Mouse (Mus musculus): ENCODE measurements around the gene Ets1. TPM values are rescaled to one million over a fixed set of nuclear protein-coding genes. Genes with fewer than 3 reads are reported as not detected.

Gene Ets1
- total and polyA plus RNA-seq, 2 experiments from 2014 or later, result 12.3 to 21.2 TPM

DNA sequence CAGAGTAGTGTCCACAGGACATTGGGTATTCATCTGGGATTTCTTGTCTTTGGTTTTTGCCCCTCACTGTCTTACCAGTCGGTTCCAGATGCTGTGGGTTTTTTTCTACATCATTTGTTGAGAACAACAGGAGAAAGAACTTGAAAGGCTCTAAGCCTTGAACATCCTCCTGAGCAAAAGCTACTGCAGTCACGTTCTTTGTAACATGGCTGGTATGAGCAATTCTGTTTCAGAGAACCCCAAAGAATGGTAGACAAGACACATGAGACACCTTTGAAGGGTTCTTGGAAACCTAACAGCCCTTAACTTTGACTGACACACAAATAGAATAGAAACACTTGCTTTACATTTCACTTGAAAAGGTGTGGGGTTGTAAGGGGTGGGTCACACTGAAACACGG lies 86.9 kb downstream of the Ets1 start:
- WGBS, result 60% methylated on average over 3 of the region's 3 CpGs
- ATAC-seq (no peak), DNase-seq (no peak)
- no peak overlapping the region for H3K4me3 ChIP-seq (ENCODE audit: low read depth, low read length)
- H3K9ac ChIP-seq, result no peak overlapping the region
- no peak overlapping the region for H3K4me2 ChIP-seq (ENCODE audit: low read depth)
- H3K4me1 ChIP-seq (ENCODE audit: insufficient read depth), result no peaks in the 10 kb centered on the region
- no peaks in the 10 kb centered on the region for H3K27me3 ChIP-seq (ENCODE audit: insufficient read depth, low read length)
- TF ChIP-seq CTCF (IDR thresholded peaks at IDR 0.05; ENCODE audit: low read depth), result no peak
- no peak overlapping the region for H3K27ac ChIP-seq (ENCODE audit: low read depth, low read length)
- H3K36me3 ChIP-seq (ENCODE audit: insufficient read depth), result no peaks in the 10 kb centered on the region
- no peaks in the 10 kb centered on the region for H3K9me3 ChIP-seq (ENCODE audit: low read length)

DNA sequence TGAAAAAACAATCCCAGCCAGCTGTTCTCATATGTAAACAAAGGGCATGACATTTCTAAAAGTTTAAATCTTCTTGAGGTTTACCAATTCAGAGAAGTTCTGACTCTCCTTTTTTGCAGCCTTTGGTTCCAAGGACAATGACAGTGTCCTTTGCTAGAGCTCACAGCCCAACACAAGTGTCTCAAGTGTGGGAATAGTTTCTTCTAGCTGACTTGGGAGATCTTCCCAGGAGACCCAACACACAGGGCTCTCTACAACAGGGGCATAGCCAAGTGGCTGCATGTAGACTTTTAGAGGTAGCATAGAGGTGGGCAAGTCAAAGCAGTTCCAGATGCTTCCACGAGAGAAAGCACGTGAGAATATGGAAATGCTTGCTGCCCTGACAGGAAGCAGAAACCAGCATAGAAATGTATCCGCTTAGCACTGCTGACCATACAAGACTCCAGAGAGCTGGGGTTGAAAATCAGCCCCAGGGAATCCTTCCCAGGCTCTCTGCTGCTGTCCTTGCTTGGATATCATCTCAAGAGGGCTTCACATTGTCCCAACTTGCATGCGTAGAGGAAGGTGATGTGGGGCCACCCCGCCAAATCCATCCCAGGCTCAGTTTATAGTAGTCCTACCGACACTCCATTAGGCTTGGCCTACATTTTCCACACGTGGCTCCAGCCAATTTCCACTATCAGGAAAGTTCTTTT lies 88.3 kb downstream of the Ets1 start:
- no peak for ATAC-seq
- DNase-seq, result no peak

DNA sequence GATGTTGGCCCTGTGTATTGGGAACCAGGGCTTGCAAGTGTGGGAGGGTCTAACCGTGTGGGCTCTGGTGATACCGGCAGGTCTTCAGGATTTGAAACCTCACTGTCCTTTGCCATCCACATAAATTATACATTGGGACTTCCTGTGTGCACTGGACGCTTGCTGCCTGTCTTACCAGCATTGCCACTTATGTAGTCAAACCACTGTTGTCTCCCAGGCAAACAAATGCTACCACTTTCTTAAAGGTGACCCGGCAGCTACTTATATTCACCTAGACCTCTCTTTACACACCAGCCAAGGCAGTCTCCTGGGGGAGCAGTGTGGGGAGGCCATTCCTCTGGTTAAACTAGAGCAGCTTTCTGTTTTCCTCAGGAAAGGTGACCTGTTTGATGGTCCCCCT lies 89.9 kb downstream of the Ets1 start:
- Histone ChIP-seq H3K9me3 (ENCODE audit: low read length) (no peaks in the 10 kb centered on the region), H3K9ac (no peak overlapping the region), H3K36me3 (ENCODE audit: insufficient read depth) (no peaks in the 10 kb centered on the region), H3K27ac (ENCODE audit: low read depth, low read length) (no peak overlapping the region), H3K4me2 (ENCODE audit: low read depth) (no peak overlapping the region), H3K27me3 (ENCODE audit: insufficient read depth, low read length) (no peaks in the 10 kb centered on the region), H3K4me1 (ENCODE audit: insufficient read depth) (no peaks in the 10 kb centered on the region), H3K4me3 (ENCODE audit: low read depth, low read length) (no peak overlapping the region)
- no peak for TF ChIP-seq CTCF (IDR thresholded peaks at IDR 0.05; ENCODE audit: low read depth)
- no peak for DNase-seq
- no peak for ATAC-seq
- WGBS, result 92% methylated on average over 4 of the region's 4 CpGs

More for the DNA sequence above, 88.3 kb downstream of the Ets1 start:
- Histone ChIP-seq H3K36me3 (ENCODE audit: insufficient read depth) (no peaks in the 10 kb centered on the region), H3K9me3 (ENCODE audit: low read length) (no peaks in the 10 kb centered on the region), H3K27me3 (ENCODE audit: insufficient read depth, low read length) (no peaks in the 10 kb centered on the region), H3K4me3 (ENCODE audit: low read depth, low read length) (no peak overlapping the region), H3K4me1 (ENCODE audit: insufficient read depth) (no peaks in the 10 kb centered on the region), H3K4me2 (ENCODE audit: low read depth) (no peak overlapping the region), H3K27ac (ENCODE audit: low read depth, low read length) (no peak overlapping the region), H3K9ac (no peak overlapping the region)
- TF ChIP-seq CTCF (IDR thresholded peaks at IDR 0.05; ENCODE audit: low read depth), result no peak
- WGBS, result 82% methylated on average over 7 of the region's 7 CpGs

DNA sequence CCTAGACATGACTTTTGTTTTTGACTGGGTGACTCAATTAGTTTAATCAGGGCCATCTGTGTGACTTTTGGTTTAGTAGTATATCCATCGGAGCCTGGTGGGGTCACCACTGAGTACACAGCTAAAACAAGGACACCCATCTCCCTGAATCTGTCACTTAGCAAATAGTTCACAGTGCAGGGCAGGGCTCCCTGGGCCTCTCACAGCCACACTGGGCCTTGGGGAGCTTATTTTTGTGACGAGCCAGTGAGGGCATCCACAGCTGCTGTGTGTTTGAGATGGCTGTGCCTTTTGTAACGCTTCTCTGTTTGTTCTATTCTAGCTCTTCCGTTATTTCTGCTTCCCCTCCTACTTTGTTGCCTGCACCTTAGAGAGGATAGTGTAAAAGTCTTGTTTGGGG lies 90.6 kb downstream of the Ets1 start:
- no peak overlapping the region for H3K27ac ChIP-seq (ENCODE audit: low read depth, low read length)
- no peaks in the 10 kb centered on the region for H3K4me1 ChIP-seq (ENCODE audit: insufficient read depth)
- H3K9me3 ChIP-seq (ENCODE audit: low read length), result no peaks in the 10 kb centered on the region
- no peak for TF ChIP-seq CTCF (IDR thresholded peaks at IDR 0.05; ENCODE audit: low read depth)
- H3K27me3 ChIP-seq (ENCODE audit: insufficient read depth, low read length), result no peaks in the 10 kb centered on the region
- H3K9ac ChIP-seq, result no peak overlapping the region
- H3K4me3 ChIP-seq (ENCODE audit: low read depth, low read length), result no peak overlapping the region
- 80% methylated on average over 4 of the region's 4 CpGs for WGBS
- no peaks in the 10 kb centered on the region for H3K36me3 ChIP-seq (ENCODE audit: insufficient read depth)
- DNase-seq, result no peak
- H3K4me2 ChIP-seq (ENCODE audit: low read depth), result no peak overlapping the region
- ATAC-seq, result no peak

DNA sequence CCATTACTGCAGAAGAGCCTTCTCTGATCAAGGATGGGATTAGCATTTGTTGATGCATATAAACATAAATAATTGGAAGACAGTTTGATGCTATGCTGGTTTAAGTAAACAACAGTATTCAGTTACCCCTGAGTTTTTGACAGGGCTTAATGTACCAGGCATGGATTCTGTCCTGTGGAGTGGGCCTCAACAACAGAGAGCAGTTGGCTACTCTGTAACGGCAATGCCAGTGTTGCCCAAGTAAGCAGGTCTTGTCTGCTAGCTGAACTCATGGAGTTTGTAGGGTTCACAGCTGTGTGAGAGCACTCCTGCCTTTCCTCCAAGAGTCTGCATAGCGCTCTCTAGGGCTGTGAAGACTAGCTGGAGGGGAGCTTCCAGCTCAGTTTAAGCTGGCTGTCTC lies 91.0 kb downstream of the Ets1 start:
- Histone ChIP-seq H3K27me3 (ENCODE audit: insufficient read depth, low read length) (no peaks in the 10 kb centered on the region), H3K9me3 (ENCODE audit: low read length) (no peaks in the 10 kb centered on the region), H3K36me3 (ENCODE audit: insufficient read depth) (no peaks in the 10 kb centered on the region), H3K4me1 (ENCODE audit: insufficient read depth) (no peaks in the 10 kb centered on the region), H3K27ac (ENCODE audit: low read depth, low read length) (no peak overlapping the region), H3K4me2 (ENCODE audit: low read depth) (no peak overlapping the region), H3K9ac (no peak overlapping the region), H3K4me3 (ENCODE audit: low read depth, low read length) (no peak overlapping the region)
- DNase-seq (no peak), ATAC-seq (no peak)
- WGBS, result 94% methylated on average over 2 of the region's 2 CpGs
- no peak for TF ChIP-seq CTCF (IDR thresholded peaks at IDR 0.05; ENCODE audit: low read depth)

DNA sequence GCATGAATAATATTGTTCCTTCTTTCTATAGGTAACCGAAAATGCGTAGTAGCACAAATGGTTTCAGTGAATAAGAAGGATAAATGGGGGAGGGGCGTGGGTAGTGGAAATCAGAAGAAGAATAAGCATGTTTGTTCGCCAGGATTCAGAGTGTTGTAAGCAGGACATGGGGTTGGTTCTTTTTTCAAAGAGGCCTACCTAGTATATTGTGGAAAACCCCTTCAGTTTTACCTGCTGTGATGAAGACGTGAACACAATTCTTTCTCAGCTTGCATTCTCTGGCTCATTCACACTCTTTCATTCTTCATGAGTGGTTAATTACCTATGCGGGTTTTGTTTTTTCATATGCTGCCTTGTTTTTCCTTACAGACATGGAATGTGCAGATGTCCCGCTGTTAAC lies 92.3 kb downstream of the Ets1 start:
- no peak for TF ChIP-seq CTCF (IDR thresholded peaks at IDR 0.05; ENCODE audit: low read depth)
- 43% methylated on average over 7 of the region's 7 CpGs for WGBS

DNA sequence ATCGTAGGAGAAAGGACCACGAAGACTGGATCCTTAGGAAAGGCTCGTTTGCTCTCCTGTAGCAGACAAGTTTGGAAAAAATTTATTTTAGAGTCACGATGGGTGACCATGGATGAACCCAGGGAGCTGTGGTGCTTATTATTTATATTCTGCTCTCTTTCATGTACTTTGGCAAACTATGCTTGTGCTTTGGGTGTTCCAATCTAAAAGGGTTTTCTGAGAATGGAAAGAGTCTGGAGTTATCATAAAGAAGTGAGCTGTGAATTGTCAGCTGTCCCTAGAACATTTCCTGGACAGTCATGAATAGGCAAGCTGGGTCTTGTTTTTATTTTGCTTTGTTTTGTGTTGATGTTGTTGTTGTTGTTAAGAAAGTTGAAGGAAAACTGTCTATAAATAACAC lies 92.8 kb downstream of the Ets1 start:
- DNase-seq (no peak), ATAC-seq (no peak)
- 45% methylated on average over 4 of the region's 4 CpGs for WGBS
- Histone ChIP-seq H3K4me2 (ENCODE audit: low read depth) (no peak overlapping the region), H3K9me3 (ENCODE audit: low read length) (no peaks in the 10 kb centered on the region), H3K9ac (no peak overlapping the region), H3K27ac (ENCODE audit: low read depth, low read length) (no peak overlapping the region), H3K4me1 (ENCODE audit: insufficient read depth) (no peaks in the 10 kb centered on the region), H3K27me3 (ENCODE audit: insufficient read depth, low read length) (no peaks in the 10 kb centered on the region), H3K36me3 (ENCODE audit: insufficient read depth) (no peaks in the 10 kb centered on the region), H3K4me3 (ENCODE audit: low read depth, low read length) (no peak overlapping the region)
- TF ChIP-seq CTCF (IDR thresholded peaks at IDR 0.05; ENCODE audit: low read depth), result no peak

More for the DNA sequence above, 92.3 kb downstream of the Ets1 start:
- no peak overlapping the region for H3K4me2 ChIP-seq (ENCODE audit: low read depth)
- H3K27ac ChIP-seq (ENCODE audit: low read depth, low read length), result no peak overlapping the region
- no peaks in the 10 kb centered on the region for H3K27me3 ChIP-seq (ENCODE audit: insufficient read depth, low read length)
- H3K4me3 ChIP-seq (ENCODE audit: low read depth, low read length), result no peak overlapping the region
- H3K9me3 ChIP-seq (ENCODE audit: low read length), result no peaks in the 10 kb centered on the region
- no peak for DNase-seq
- H3K4me1 ChIP-seq (ENCODE audit: insufficient read depth), result no peaks in the 10 kb centered on the region
- no peaks in the 10 kb centered on the region for H3K36me3 ChIP-seq (ENCODE audit: insufficient read depth)
- no peak overlapping the region for H3K9ac ChIP-seq
- no peak for ATAC-seq

All from forebrain, postnatal 0 days (tissue).